Comparison of ENCODE assay signal across 27 mouse cellular contexts in genomic region chr1:87712614-87712971, GRCm38 (mm10). TPM values are rescaled to one million over a fixed set of nuclear protein-coding genes. Genes with fewer than 3 reads are reported as not detected.
DNase-seq lines count a peak whose midpoint lies in the region; ATAC-seq lines count a peak whose summit lies in the region.
"Had no signal": no experiment of that assay in that cellular context is flagged by ENCODE, and none has a peak within 500 bp of the region (broad histone marks: within the 10 kb centered on the region; RNA-seq: fewer than 3 reads in every experiment).

No protein-coding gene starts in this region.

- ATAC-seq in megakaryocyte, adult 5-6 weeks (ENCODE audit: poor library complexity, severe bottlenecking), result no peak
- peak; percentile 34; the same call in 1 of the 2 replicates for ATAC-seq in erythroblast, adult 5-6 weeks (replicated peaks; ENCODE audit: low FRiP score, poor library complexity, severe bottlenecking)
- peak; percentile 58 for ATAC-seq in liver, embryonic 13.5 days (ENCODE audit: low read depth)
- ATAC-seq: CD4-positive, CD25-positive, alpha-beta regulatory T cell, adult 4 months; forebrain, embryonic 13.5 days; midbrain, embryonic 16.5 days had no signal

- no peaks in the 10 kb centered on the region for H3K9me3 ChIP-seq in megakaryocyte, embryonic 14.5 days
- H3K9me3 ChIP-seq in liver, embryonic 13.5 days (replicated peaks), result no peaks in the 10 kb centered on the region
- H3K9me3 ChIP-seq: hindbrain, embryonic 15.5 days; kidney, embryonic 15.5 days; limb, embryonic 13.5 days had no signal

- no peaks in the 10 kb centered on the region for H3K27me3 ChIP-seq in megakaryocyte, embryonic 14.5 days (replicated peaks)
- no peaks in the 10 kb centered on the region for H3K27me3 ChIP-seq in liver, embryonic 13.5 days
- H3K27me3 ChIP-seq: embryonic facial prominence, embryonic 13.5 days; forebrain, embryonic 13.5 days; hindbrain, embryonic 15.5 days; kidney, embryonic 15.5 days had no signal

- H3K4me3 ChIP-seq in megakaryocyte, embryonic 14.5 days (replicated peaks), result peak overlapping the region; percentile 66
- H3K4me3 ChIP-seq in liver, embryonic 13.5 days (replicated peaks), result peak overlapping the region; percentile 18; the same call in 1 of the 2 replicates
- H3K4me3 ChIP-seq: embryonic facial prominence, embryonic 13.5 days; forebrain, embryonic 13.5 days; hindbrain, embryonic 15.5 days; kidney, embryonic 15.5 days; left cerebral cortex, adult 2 months; limb, embryonic 13.5 days had no signal

- peaks cover 100% of the 10 kb centered on the region for H3K36me3 ChIP-seq in megakaryocyte, embryonic 14.5 days (replicated peaks; ENCODE audit: low read length)
- peaks cover 45% of the 10 kb centered on the region for H3K36me3 ChIP-seq in liver, embryonic 13.5 days
- H3K36me3 ChIP-seq: embryonic facial prominence, embryonic 13.5 days; hindbrain, embryonic 15.5 days; kidney, embryonic 15.5 days; limb, embryonic 13.5 days had no signal

- 23% methylated on average over 1 of the region's 1 CpGs for WGBS in liver, embryonic 13.5 days (ENCODE audit: insufficient replicate concordance)

- H3K4me1 ChIP-seq in megakaryocyte, embryonic 14.5 days, result peaks cover 80% of the 10 kb centered on the region
- H3K4me1 ChIP-seq in liver, embryonic 13.5 days (replicated peaks), result peaks cover 58% of the 10 kb centered on the region
- H3K4me1 ChIP-seq: embryonic facial prominence, embryonic 13.5 days; hindbrain, embryonic 15.5 days; kidney, embryonic 15.5 days; limb, embryonic 13.5 days had no signal

- H3K27ac ChIP-seq in liver, embryonic 13.5 days, result peak overlapping the region; percentile 95
- H3K27ac ChIP-seq: embryonic facial prominence, embryonic 13.5 days; forebrain, embryonic 13.5 days; hindbrain, embryonic 15.5 days; kidney, embryonic 15.5 days; left cerebral cortex, adult 2 months; limb, embryonic 13.5 days had no signal

- DNase-seq in liver, embryonic 13.5 days, result no peak
- no peak for DNase-seq in adrenal gland, adult 18-20 months (ENCODE audit: low spot score in 2 of 2)
- DNase-seq in left cerebral cortex, adult 9 months (ENCODE audit: low spot score in 2 of 2), result no peak
- no peak for DNase-seq in T-cell, adult 2 months (ENCODE audit: low spot score)
- DNase-seq: adrenal gland, postnatal 14 days; cerebellum, adult 11-12 months; cerebellum, adult 9-11 months; gastrocnemius, postnatal 10 days; heart, postnatal 4 days; kidney, adult 18-20 months; kidney, postnatal 25 days; lung, embryonic 14.5 days; lung, postnatal 14 days; right cerebral cortex, postnatal 25 days; thymus, postnatal 4 days had no signal

- H3K4me2 ChIP-seq in liver, embryonic 13.5 days, result peak overlapping the region; percentile 59
- H3K4me2 ChIP-seq: embryonic facial prominence, embryonic 13.5 days; forebrain, embryonic 13.5 days; hindbrain, embryonic 15.5 days; kidney, embryonic 15.5 days; limb, embryonic 13.5 days; lung, embryonic 14.5 days; midbrain, embryonic 11.5 days had no signal

- peak overlapping the region; percentile 62 for H3K9ac ChIP-seq in liver, embryonic 13.5 days
- H3K9ac ChIP-seq: embryonic facial prominence, embryonic 13.5 days; forebrain, embryonic 13.5 days; hindbrain, embryonic 15.5 days; kidney, embryonic 15.5 days; limb, embryonic 13.5 days; lung, embryonic 14.5 days had no signal

RNA-seq across cellular contexts. Expression of gene Atg16l1, which starts 43.1 kb away (rescaled TPM):
- 5.5 TPM in 1 of 2 replicates, not detected in the other for polyA plus RNA-seq in megakaryocyte, embryonic 14.5 days (2012; ENCODE audit: insufficient read depth, low replicate concordance)
- total RNA-seq in megakaryocyte, adult 5-6 weeks (2015), result 13.6 and 22.9 TPM in 2 replicates
- total RNA-seq in megakaryocyte, adult 5-6 weeks (2017), result 33.9 and 38.5 TPM in 2 replicates
- total RNA-seq in erythroblast, adult 5-6 weeks (2015; ENCODE audit: low replicate concordance), result 38.9 and 57.8 TPM in 2 replicates
- total RNA-seq in erythroblast, adult 5-6 weeks (2017; ENCODE audit: low replicate concordance), result 73.7 and 95.3 TPM in 2 replicates
- 14.5 and 15.3 TPM in 2 replicates for polyA plus RNA-seq in liver, embryonic 13.5 days (2015; fragmentation: Nextera tagmentation; extraction: Ambion mirVana)
- total RNA-seq in adrenal gland, adult 18-20 months (2021), result 10 to 100 TPM; 35.8 to 36.8 TPM
